Mouse (Mus musculus) limb, embryonic 15.5 days (tissue): ENCODE measurements around the gene Galnt6. TPM values are rescaled to one million over a fixed set of nuclear protein-coding genes. Genes with fewer than 3 reads are reported as not detected.
"Not testable (repeated sequence)": the region's sequence is repeated elsewhere in the genome, so short reads cannot be mapped to it uniquely, and the experiment has no call there.

Experiments
- ATAC-seq: fragments of 200-750 bp; cut with Nextera tagmentation; 2 replicates; pipeline ENCODE4 v1.8.0; 2017; ENCODE audit warnings: low read depth, moderate TSS enrichment; ENCODE audit not compliant: insufficient number of reproducible peaks, low FRiP score, low TSS enrichment
- H3K27ac ChIP-seq: fragments of 300-500 bp; sonication (generic); 2 replicates; pipeline ENCODE4 v1.5.1; 2015; ENCODE audit warnings: moderate library complexity, mild to moderate bottlenecking, inconsistent platforms
- H3K27me3 ChIP-seq: fragments of 300-500 bp; sonication (generic); 2 replicates; pipeline ENCODE4 v1.6.1; 2015; ENCODE audit warnings: inconsistent platforms
- H3K36me3 ChIP-seq: fragments of 300-500 bp; sonication (generic); 2 replicates; pipeline ENCODE4 v1.6.1; 2015; ENCODE audit warnings: inconsistent platforms
- H3K4me1 ChIP-seq: fragments of 300-500 bp; sonication (generic); 2 replicates; pipeline ENCODE4 v1.6.1; 2015; ENCODE audit warnings: inconsistent platforms
- H3K4me2 ChIP-seq: fragments of 300-500 bp; sonication (generic); 2 replicates; pipeline ENCODE4 v1.6.1; 2015; ENCODE audit warnings: mild to moderate bottlenecking, inconsistent platforms
- H3K4me3 ChIP-seq: fragments of 300-500 bp; sonication (generic); 2 replicates; pipeline ENCODE4 v1.5.1; 2015; ENCODE audit warnings: mild to moderate bottlenecking, inconsistent platforms
- H3K9ac ChIP-seq: fragments of 300-500 bp; sonication (generic); 2 replicates; pipeline ENCODE4 v1.6.1; 2015; ENCODE audit warnings: inconsistent platforms
- H3K9me3 ChIP-seq: fragments of 300-500 bp; sonication (generic); 2 replicates; pipeline ENCODE4 v1.6.1; 2016; ENCODE audit warnings: inconsistent platforms
- WGBS: fragments of 180-500 bp; shearing (Covaris S2); methylation state at CpG from one replicate; pipeline ENCODE4 v1.1.7; 2015; 5-methylcytosine and 5-hydroxymethylcytosine counted together
- polyA plus RNA-seq: library from polyadenylated mRNA; unstranded; fragments of >200 nt; fragmentation: Nextera tagmentation; extraction: Ambion mirVana; gene quantifications from 2 replicates; pipeline ENCODE4 v1.2.1, GENCODE M21; 2015

Gene Galnt6
- 6.3 and 7.3 TPM in 2 replicates for polyA plus RNA-seq

DNA sequence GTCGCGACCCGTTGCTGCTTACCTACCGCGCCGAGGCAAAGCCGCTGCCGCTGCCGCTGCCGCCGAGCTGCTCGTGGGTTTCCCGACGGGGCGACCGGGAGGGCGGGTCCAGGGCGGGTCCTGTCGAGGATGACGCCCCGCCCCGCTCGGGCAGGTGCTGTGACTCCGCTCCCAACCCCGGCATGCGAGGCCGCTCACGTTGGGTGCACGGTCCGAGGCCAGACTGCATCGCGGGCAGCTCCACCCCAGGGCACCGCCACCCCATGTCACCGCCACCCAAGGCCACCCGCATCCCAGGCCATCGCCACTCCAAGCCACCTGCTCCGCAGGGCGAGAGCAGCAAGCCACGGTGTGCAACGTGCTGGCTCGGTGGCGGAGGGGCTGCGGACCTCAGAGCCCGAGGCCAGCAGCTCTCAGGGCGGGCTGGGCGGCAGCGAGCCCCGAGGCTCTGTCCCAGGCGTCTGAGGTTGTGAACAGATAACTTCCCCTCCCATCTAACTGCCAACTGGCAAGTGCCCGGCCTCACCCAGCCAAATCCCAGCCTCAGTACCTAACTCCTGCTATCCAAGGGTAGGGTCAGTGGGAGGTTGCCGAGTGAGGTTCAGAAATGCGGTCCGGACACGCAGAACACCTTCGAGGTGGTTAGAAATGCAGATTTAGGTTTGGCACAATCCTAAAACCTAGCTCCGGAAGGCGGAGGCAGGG lies at the start of gene Galnt6:
Gene Galnt6 (minus strand): TSS at position 96 of the 705 bp plus-strand sequence.
- 6% methylated on average over 48 of the region's 57 CpGs for WGBS
- H3K4me2 ChIP-seq, result peak within 1 kb of the TSS; percentile 59
- H3K9ac ChIP-seq, result no peak within 1 kb of the TSS
- no peaks in the 10 kb centered on the region for H3K9me3 ChIP-seq
- H3K4me1 ChIP-seq, result peaks cover 13% of the 10 kb centered on the region
- H3K4me3 ChIP-seq, result peak within 1 kb of the TSS; percentile 38
- H3K36me3 ChIP-seq, result no peaks in the 10 kb centered on the region
- peak within 1 kb of the TSS; percentile 27; the same call in 1 of the 2 replicates for H3K27ac ChIP-seq
- H3K27me3 ChIP-seq, result peaks cover 49% of the 10 kb centered on the region
- no peak for ATAC-seq

DNA sequence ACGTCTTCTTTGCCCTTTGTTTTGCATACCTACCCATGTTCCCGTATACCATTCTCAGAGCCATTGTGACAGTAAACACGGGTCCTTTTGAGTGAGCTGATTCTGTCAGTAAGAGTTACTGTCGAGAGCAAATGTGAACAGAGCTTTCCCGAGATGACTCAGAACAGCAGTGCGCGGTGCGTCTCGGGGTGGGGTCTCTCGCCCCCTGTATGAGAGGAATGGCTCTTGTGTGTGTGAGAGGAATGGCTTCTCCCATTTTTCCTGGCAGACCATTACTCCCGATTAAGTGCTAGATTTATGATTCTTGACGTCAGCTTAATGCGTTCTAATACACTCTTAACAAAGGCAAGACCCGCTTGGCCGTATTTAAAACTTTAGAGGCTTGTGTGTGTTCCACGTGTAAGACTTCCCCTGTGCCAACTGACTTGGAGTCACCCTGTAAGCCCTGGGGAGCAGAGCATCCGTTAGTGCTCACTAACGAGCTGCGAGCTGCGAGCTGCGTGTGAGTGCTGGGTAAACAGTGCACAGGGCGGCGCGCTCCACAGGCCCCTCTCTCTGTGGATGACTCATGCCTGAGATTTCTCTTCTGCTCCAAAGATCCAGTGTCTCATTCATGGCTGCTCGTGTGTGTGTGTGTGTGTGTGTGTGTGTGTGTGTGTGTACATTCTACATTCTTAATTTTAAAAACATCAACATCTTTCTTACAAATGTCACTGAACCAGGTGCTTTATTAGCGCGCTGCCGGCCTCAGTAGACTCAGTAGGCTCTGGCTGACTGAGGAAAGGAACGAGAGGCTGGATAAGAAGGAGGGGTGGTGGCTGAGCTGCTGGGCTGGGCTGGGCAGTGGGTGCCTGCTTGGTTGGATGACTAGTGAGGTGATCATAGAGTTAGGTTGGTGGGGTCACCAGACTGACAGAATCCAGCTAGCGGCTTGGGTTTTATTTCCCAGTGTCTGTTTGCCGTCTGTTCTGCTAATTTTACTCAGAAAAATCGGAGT lies 48.1 kb upstream of the Galnt6 start:
- Histone ChIP-seq H3K36me3 (no peaks in the 10 kb centered on the region), H3K4me1 (peaks cover 26% of the 10 kb centered on the region), H3K4me3 (no peak overlapping the region), H3K4me2 (peak overlapping the region; percentile 27), H3K27ac (no peak overlapping the region), H3K9me3 (no peaks in the 10 kb centered on the region), H3K9ac (no peak overlapping the region), H3K27me3 (no peaks in the 10 kb centered on the region)
- WGBS, result 40% methylated on average over 32 of the region's 32 CpGs
- peak; percentile 49; the same call in 1 of the 2 replicates for ATAC-seq

DNA sequence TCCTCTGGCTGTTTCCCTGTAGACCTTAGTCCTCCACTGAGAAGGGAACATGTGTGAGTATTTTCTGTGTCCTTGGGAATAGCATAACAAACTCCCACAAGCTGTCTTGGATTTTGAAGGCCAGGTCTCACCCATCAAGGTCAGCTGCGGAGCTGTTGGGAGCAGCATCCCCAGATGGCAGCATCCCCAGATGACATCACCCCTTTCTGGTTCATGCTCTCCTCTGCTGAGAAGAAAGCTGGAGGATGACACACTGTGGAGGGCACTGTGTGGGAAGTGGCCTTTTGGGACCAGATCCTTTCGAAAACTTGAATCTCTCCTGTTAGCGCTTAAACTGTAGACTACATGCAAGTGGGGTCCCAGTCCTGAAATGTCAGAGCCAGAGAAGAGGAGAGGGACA lies 47.2 kb upstream of the Galnt6 start:
- H3K36me3 ChIP-seq, result no peaks in the 10 kb centered on the region
- H3K4me2 ChIP-seq, result no peak overlapping the region
- peaks cover 26% of the 10 kb centered on the region for H3K4me1 ChIP-seq
- WGBS, result 85% methylated on average over 3 of the region's 3 CpGs
- no peaks in the 10 kb centered on the region for H3K27me3 ChIP-seq
- no peaks in the 10 kb centered on the region for H3K9me3 ChIP-seq
- H3K4me3 ChIP-seq, result no peak overlapping the region
- ATAC-seq, result no peak
- H3K27ac ChIP-seq, result no peak overlapping the region
- no peak overlapping the region for H3K9ac ChIP-seq

DNA sequence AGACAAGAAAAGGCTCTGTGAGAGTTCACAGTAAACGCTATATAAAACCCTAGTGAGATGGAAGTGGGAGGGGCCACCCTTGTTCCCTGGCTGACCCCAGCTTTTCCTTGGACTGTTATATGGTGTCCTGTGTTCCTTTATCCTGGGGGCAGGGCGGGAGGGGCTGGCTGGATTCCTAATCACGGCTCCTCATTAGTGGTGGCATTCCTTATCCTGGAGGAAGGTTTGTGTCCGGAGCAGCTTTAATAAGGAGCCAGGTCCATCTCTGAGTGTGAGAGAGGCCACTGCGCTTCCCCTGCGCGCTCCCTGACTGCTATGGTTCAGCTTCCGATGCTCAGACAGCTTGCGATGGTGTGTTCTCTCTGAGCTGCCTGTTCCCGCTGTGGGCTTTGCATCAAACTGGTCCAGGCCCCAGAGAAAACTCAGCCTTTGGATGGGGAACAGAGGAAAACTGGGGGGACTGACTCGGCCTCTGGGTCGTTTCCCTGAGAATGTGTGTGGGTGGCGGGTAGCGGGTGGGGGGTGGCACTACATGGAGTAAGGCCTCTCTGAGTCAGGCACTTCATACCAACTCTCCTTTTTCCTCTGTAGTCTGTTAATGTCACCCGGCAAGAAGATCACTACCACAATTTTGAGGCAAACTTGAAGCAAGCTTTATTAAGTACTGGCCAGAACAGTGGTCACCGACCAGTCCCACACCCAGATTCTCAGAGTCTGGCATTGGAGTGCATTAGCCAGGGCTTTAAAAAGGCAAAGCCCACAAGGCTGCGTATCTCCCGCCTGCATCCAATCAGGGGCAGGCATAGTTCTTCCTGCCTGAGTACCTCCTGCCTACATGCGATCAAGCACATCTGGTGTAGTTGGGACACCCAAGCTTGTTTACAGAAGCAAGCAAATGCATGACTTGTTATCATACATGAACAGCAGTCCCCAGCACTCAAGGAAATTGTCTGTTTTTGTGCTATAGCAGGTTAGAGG lies 46.3 kb upstream of the Galnt6 start:
- 33% methylated on average over 19 of the region's 19 CpGs for WGBS
- Histone ChIP-seq H3K4me1 (peaks cover 26% of the 10 kb centered on the region), H3K4me2 (no peak overlapping the region), H3K4me3 (no peak overlapping the region), H3K9ac (no peak overlapping the region), H3K36me3 (no peaks in the 10 kb centered on the region), H3K9me3 (no peaks in the 10 kb centered on the region), H3K27ac (no peak overlapping the region), H3K27me3 (no peaks in the 10 kb centered on the region)
- no peak for ATAC-seq

DNA sequence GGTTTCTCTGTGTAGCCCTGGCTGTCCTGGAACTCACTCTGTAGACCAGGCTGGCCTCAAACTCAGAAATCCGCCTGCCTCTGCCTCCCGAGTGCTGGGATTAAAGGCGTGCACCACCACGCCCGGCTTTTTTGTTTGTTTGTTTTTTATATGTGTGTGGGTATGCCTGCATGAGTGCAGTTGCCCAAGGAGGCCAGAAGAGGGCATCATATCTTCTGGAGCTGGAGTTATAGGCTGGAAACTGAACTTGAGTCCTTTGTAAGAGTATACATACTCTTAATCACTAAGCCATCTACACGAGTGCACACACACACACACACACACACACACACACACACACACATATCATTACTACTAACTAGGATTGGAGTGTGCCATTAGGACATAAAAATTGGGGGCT lies 44.7 kb upstream of the Galnt6 start:
- WGBS, result 94% methylated on average over 6 of the region's 6 CpGs
- H3K4me2 ChIP-seq, H3K36me3 ChIP-seq, H3K27me3 ChIP-seq, H3K9ac ChIP-seq, H3K4me3 ChIP-seq, H3K27ac ChIP-seq, ATAC-seq, H3K9me3 ChIP-seq: not testable (repeated sequence)
- H3K4me1 ChIP-seq, result peaks cover 26% of the 10 kb centered on the region

DNA sequence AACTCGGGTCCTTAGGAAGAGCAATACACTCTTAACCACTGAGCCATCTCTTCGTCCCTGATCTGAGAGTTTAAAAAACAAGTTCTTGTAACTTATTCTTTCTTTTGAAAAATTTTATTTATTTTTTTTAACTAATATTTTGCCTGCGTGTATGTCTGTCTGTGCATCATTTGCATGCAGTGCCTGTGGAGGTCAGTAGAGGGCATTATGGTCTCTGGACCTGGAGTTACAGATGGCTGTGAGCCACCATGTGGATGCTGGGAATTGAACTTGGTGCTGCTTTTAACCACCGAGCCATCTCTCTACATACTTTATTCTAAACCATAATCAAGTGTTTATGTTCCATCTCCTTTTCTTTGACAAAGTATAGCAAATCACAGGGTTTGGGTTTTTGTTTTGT lies 43.5 kb upstream of the Galnt6 start:
- ATAC-seq, result no peak
- no peak overlapping the region for H3K4me2 ChIP-seq
- no peak overlapping the region for H3K4me3 ChIP-seq
- H3K27me3 ChIP-seq, result no peaks in the 10 kb centered on the region
- H3K4me1 ChIP-seq, result peaks cover 25% of the 10 kb centered on the region
- no peaks in the 10 kb centered on the region for H3K9me3 ChIP-seq
- no peaks in the 10 kb centered on the region for H3K36me3 ChIP-seq
- H3K27ac ChIP-seq, result no peak overlapping the region
- no peak overlapping the region for H3K9ac ChIP-seq
- WGBS, result 89% methylated on average over 4 of the region's 4 CpGs

DNA sequence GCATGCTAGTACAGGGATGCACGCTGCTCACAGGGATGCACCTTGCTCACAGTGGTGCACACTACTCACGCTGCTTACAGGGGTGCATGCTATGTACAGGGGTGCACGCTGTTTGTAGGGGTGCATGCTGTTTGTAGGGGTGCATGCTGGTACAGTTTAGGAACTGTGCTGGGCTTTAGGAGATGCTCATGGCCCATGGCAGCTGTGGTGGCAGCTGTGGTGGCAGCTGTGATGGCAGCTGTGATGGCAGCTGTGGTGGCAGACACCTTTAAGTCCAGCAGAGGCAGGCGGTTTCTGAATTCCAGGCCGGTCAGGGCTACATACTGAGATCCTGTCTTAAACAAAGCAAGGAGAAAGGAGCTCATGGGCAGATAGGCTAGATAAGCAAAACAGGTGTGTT lies 41.2 kb upstream of the Galnt6 start:
- Histone ChIP-seq H3K4me3 (no peak overlapping the region), H3K27ac (no peak overlapping the region), H3K4me1 (peaks cover 8% of the 10 kb centered on the region), H3K4me2 (no peak overlapping the region), H3K27me3 (no peaks in the 10 kb centered on the region), H3K9ac (no peak overlapping the region), H3K36me3 (no peaks in the 10 kb centered on the region), H3K9me3 (no peaks in the 10 kb centered on the region)
- 96% methylated on average over 5 of the region's 5 CpGs for WGBS
- ATAC-seq, result no peak

DNA sequence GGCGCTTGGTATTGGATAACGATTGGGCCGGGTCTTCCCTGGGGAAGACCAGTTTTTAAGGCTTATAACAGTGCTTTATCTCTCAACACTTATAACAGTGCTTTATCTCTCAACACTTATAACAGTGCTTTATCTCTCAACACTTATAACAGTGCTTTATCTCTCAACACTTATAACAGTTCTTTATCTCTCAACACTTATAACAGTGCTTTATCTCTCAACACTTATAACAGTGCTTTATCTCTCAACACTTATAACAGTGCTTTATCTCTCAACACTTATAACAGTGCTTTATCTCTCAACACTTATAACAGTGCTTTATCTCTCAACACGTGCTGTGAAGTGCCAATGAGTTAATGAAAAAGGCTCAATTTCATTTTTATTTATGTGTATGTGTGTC lies 39.8 kb upstream of the Galnt6 start:
- not testable (repeated sequence) for ATAC-seq

DNA sequence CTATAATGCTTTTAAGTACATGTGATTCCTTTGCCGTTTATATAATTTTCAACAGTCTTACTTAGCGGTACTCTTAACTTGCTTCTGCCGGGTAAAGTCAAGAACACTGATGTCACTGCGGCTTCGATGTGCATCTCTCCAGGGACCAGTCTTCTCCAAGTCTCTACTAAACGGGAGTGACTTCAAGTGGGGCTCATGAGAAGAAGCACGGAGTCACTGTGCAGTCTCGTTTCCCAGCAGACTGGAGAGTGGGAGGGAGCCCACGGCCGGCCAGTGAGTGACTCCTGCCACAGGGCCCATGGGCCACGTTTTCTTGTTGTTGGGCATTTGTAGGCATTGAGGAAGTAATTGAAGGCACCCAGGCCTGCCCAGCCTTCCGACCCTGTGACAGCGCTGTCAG lies 38.7 kb upstream of the Galnt6 start:
- 86% methylated on average over 13 of the region's 13 CpGs for WGBS
- H3K27me3 ChIP-seq, result peaks cover 3% of the 10 kb centered on the region; the same call in 1 of the 2 replicates
- ATAC-seq, result no peak

More for the DNA sequence above, 39.8 kb upstream of the Galnt6 start:
- H3K9ac ChIP-seq, H3K9me3 ChIP-seq, H3K4me2 ChIP-seq, H3K36me3 ChIP-seq, H3K4me1 ChIP-seq, H3K27me3 ChIP-seq, H3K4me3 ChIP-seq, H3K27ac ChIP-seq: not testable (repeated sequence)
- 89% methylated on average over 4 of the region's 4 CpGs for WGBS

DNA sequence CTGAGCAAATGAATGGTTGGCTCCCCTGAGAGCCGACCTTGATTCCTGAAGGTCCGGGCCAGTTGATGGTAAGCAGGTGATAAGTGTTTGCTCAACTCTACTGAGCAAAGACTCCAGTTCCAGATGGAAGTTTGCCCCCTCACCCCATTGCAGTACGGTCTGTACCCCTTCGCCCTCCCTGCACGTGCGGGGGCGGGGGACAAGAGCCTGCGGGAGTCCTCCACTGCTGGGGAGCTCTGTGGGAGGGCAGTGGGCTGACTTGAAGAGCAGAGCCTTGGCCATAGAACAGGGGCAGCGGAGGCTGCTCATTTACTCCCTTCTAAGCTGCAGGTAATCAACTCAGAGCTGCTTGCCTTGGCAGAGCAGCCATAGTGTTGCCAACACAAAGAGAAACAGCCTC lies 37.6 kb upstream of the Galnt6 start:
- peaks cover 12% of the 10 kb centered on the region; the same call in 1 of the 2 replicates for H3K27me3 ChIP-seq
- H3K36me3 ChIP-seq, result no peaks in the 10 kb centered on the region
- H3K9me3 ChIP-seq, result no peaks in the 10 kb centered on the region; the same call in 1 of the 2 replicates
- peaks cover 6% of the 10 kb centered on the region for H3K4me1 ChIP-seq
- H3K27ac ChIP-seq, result no peak overlapping the region
- no peak overlapping the region for H3K4me2 ChIP-seq
- 69% methylated on average over 9 of the region's 9 CpGs for WGBS
- H3K9ac ChIP-seq, result no peak overlapping the region
- no peak for ATAC-seq
- H3K4me3 ChIP-seq, result no peak overlapping the region

More for the DNA sequence above, 38.7 kb upstream of the Galnt6 start:
- no peak overlapping the region for H3K4me2 ChIP-seq
- H3K27ac ChIP-seq, result no peak overlapping the region
- H3K4me3 ChIP-seq, result no peak overlapping the region
- no peak overlapping the region for H3K9ac ChIP-seq
- H3K9me3 ChIP-seq, result no peaks in the 10 kb centered on the region
- no peaks in the 10 kb centered on the region for H3K4me1 ChIP-seq
- no peaks in the 10 kb centered on the region for H3K36me3 ChIP-seq
